Mouse (Mus musculus): ENCODE measurements around the gene Slc27a3.

Gene Slc27a3

GRCm38 (mm10) chr3:90338190-90338589, 51.5 kb downstream of the Slc27a3 start:
- DNase-seq: peak; percentile 84

DNA sequence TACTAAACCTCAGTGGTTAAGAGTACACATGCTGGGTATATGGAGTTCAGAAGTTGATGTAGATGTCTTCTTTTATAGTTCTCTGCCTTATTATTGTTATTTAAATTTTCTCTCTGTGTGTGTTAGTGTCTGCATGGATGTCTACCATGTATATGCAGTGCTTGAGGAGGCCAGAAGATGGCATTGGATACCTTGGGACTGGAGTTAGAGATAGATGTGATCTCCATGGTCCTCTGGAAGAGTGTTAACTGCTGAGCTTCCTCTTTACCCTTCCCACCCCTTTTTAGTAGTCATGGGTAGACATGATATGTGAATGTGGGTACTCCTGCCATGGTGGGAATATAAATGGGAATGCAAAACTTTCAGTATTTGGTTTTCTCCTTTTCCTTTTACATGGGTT, 54.2 kb downstream of the Slc27a3 start:
- DNase-seq: peak; percentile 18
